Mouse (Mus musculus) heart, postnatal 4 days (tissue): ENCODE results near the gene Nf1. TPM values are rescaled to one million over a fixed set of nuclear protein-coding genes. Genes with fewer than 3 reads are reported as not detected.

Experiments used
- DNase-seq: peaks from one replicate; pipeline ENCODE4 v3.0.0; 2021
- total RNA-seq, 2 experiments: library from RNA; stranded (reverse); gene quantifications; 2 replicates each; pipeline ENCODE4 v1.2.3; 2021

Nf1 gene
- total RNA-seq, 2 experiments from 2014 or later, result 43.2 to 44.9 TPM

GRCm38 (mm10) chr11:79468097-79468496 lies 128.6 kb downstream of the Nf1 start:
- DNase-seq, result no peak

DNA sequence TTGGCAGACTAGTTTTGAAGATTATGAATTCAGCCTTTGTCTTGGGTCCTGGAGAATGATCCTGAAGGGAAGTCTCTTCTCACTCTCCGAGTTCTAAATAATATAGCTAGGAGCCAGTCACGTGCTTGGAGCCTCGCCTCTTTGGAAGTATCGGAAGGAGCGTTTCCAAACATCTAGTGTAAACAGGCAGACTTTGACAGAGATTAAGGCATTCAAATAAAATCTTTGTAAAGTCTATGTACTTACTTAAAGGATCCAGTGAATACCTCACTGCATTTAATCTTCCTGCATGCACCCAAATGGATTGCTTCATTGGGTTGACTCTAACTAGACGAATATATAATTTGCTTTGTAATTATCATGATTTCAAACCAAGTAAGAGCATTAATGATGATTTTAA lies 143.9 kb downstream of the Nf1 start:
- DNase-seq, result no peak

DNA sequence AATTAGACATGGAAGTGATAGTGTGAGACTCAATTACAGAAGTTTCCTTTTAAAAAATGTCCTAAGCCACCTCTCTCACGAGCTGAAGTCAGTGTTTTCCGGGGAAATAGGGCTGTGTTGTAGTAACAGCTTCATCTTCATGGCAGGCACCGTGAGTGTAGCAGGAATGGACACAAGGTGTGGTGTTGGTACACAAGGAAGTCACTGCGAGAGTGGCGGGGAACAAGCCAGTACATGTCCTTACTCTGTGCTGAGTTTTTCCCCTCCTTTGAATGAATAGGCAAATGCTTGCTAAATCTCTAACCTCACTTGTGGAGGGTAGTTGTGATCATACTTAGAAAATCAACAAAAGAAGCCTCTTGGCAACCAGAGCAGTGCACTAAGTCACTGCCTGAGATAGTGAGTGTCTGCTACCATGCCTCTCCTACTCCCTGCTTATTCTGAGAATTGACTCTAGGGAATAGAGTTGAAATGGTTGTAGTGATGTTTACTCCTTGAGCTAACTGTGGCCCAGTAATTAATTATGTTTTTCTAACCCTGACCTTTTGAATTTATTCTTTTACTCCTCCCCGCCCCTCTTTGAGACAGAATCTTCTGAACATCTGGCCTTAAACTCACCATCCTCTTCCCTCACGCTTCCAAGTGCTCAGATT lies 144.5 kb downstream of the Nf1 start:
- DNase-seq, result no peak

- no peak for DNase-seq
These were observed 145.2 kb downstream of the Nf1 start for GRCm38 (mm10) chr11:79484721-79485120.

- DNase-seq, result no peak
These were observed 155.7 kb downstream of the Nf1 start for GRCm38 (mm10) chr11:79494976-79495800.

- DNase-seq, result no peak
These were observed 163.4 kb downstream of the Nf1 start for GRCm38 (mm10) chr11:79502917-79503316.

GRCm38 (mm10) chr11:79503845-79504244 lies 164.4 kb downstream of the Nf1 start, which contains the start of gene Omg:
Gene Omg (minus strand): TSS chr11:79504084.
- DNase-seq, result no peak

- no peak for DNase-seq
These were observed 165.0 kb downstream of the Nf1 start for GRCm38 (mm10) chr11:79504506-79504905.

GRCm38 (mm10) chr11:79511970-79512369 lies 172.5 kb downstream of the Nf1 start:
- no peak for DNase-seq

DNA sequence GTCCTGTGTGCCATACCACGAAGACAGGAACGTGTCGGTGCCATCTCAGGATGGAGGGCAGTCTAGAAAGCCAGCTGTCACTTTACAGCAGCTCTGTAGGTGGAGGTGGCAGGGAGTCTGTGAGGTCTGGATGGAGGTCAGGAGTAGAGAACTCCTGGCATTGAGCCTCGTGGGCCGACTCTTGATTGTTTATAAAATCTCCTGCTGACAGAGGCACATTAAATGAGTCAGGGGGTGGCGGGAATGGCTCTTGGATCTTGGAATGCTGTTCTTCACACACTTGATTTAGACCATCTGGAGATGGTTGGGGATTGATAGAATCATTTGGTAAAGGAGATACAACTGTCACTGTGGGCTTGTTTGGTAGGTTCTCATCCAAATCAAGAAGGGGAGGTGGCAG lies 175.8 kb downstream of the Nf1 start:
- DNase-seq, result no peak

DNA sequence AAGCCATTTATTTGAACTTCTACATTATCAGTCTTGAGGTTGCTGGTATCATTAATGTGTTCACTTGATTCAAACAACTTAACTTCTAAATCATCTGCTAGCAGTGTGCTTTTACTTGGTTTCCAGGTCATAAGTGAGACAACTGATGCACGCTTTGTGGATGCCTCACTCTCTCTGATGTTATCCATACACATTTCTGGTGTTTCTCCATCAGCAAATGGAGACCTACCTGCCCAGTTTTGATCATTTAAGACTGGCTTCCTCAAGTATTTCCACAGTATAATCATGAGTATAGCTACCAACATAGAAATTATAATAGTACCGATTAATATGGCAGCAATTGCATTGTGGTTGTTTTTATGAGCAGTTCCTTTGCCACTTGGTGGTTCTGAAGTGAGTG lies 176.3 kb downstream of the Nf1 start:
- DNase-seq, result no peak

DNA sequence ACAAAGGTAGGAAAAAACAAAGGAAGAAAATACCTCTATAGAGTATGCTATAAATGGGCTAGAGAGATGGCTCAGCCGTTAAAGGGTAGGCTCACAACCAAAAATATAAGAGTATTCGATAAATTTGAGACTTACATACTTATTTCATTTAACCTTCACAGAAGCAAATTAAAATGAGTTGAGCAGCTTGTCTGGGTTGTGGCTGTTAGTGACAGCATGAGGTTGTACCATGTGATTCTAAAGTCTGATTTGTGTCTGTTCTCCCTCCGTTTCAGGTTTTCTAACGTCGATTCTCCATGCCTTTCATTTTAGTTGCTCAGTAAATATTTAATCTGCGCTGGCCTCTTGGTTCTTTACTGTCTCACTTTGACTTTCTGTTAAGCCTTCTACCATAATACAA lies 179.8 kb downstream of the Nf1 start:
- no peak for DNase-seq

- DNase-seq, result no peak
These were observed 180.4 kb downstream of the Nf1 start for GRCm38 (mm10) chr11:79519878-79520291.

- no peak for DNase-seq
These were observed 181.3 kb downstream of the Nf1 start for GRCm38 (mm10) chr11:79520772-79521171.

GRCm38 (mm10) chr11:79521930-79522329 lies 182.4 kb downstream of the Nf1 start:
- no peak for DNase-seq

- DNase-seq, result no peak
These were observed 183.5 kb downstream of the Nf1 start for GRCm38 (mm10) chr11:79522944-79523343.

- no peak for DNase-seq
These were observed 184.2 kb downstream of the Nf1 start, which contains the start of gene Evi2b for GRCm38 (mm10) chr11:79523560-79524309. Gene Evi2b (minus strand): TSS chr11:79523762.

DNA sequence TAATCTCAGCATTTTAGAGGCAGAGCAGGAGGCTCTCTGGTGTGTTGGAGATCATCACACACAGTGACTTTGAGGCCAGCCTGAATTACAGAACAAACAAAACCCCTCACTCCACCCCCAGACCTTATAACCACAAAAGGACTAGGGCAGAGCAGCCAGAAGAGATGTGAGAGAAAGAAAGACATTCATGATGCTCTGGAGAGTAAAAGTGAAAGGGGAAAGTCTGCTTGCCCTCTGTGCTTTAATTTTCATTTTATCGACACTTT lies 184.8 kb downstream of the Nf1 start:
- DNase-seq, result no peak

DNA sequence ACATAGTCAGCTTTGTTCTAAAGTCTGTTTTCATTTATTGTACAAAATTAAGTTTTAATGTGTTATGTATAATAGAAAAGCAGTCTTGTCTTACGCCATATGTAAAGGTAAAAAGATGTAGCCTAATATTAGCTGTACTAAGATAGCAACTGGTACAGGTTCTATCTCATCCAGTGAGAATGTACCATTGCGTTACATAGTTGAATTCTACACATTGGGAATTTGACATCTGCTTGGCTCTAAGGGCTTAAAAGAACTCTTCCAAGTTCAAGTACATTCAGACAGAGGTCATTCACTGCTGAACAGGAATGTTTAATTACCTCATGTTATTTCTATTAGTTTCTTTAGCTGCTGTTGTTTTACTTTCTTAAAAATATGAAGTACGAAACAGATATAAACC lies 187.1 kb downstream of the Nf1 start:
- DNase-seq, result no peak

DNA sequence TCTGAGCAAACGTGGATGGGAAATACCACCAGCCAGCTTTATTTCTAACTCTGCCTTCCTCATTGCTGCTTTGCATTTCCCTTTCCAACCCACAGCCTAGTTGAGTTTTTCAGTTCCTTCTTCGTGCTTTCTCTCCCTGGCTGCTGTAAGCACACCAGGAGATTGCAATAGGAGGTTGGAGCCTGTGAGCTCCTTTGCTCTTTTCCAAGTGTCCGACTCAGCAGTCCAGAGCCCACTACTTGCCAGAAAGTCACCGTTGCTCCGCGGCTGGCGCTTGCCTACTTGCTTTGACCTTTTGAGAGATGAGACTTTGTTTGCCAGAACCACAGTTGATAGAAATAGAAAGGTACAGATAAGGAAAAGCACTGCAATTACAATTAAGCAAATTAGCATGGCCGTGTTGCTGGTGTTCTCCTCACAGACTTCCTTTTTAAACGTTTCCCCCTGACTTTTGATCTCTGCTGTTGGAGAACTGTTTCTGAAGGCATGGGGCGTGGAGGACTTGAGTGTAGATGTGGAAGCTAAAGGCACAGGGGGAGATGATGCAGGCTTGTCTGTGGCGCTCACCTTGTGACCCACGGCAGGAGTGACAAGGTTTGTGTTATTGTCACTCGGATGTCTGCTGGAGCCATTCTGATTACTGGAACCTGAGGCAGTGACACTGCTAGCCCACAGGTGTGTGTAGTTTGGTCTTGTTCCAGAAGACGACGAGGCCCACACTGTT lies 187.7 kb downstream of the Nf1 start:
- DNase-seq, result peak; percentile 32

DNA sequence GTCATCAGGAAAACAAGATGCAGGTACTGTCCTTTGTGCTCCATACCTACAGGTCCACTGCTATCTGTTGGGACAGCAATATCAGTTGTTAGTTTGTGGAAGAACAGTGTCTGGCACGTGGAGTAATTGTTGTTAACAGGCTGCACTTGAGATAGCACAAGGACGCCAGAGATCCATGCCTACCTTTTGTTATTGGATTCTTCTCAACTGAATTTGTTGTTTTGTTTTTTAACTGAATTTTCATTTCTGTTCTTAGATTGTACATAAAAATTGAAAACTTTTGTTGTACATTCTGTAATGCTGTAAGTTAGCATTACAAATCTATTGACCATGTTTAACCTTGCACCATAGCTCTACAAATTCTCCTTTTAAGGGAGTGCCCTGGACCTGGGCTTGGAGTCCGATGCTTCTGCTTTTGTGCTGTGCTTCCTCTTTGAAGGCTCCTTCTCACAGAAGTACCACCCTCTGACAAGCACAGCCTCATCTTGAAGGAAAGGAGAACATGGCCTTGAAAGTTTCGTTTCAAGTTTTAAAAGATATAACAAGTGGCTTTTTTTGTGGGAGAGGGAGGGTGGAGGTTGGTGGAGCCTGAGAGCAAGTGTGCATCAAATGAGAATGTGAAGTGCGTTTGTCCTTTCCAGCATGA lies 188.4 kb downstream of the Nf1 start:
- no peak for DNase-seq

GRCm38 (mm10) chr11:79528601-79529000 lies 189.1 kb downstream of the Nf1 start:
- no peak for DNase-seq
